Mouse (Mus musculus): ENCODE measurements around the gene Zan. TPM values are rescaled to one million over a fixed set of nuclear protein-coding genes. Genes with fewer than 3 reads are reported as not detected.

The Zan gene
- total RNA-seq, 2 experiments from 2014 or later: 0.02 to 0.03 TPM

DNA sequence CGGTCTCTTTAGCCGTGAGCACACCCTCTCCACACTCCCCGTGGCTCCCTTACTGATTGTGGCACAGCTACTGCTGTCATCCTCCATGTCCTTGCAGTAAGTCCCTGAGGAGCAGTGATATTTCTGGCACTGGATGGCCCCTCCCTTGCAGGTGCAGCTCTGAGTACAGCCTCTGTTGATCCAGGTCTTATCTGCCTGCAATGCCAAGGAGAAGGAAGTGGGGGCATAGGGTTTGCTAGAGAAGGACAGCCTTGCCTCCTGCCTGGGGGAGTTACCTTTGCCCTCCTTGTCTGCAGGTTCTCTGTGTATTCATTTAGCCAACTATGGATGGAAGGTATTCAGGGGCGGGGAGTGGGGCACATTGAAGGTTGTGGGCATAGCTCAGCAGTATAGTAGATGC lies 57.0 kb downstream of the Zan start:
- DNase-seq: no peak
- intact Hi-C loops (cut with DNase I): no loop called here

DNA sequence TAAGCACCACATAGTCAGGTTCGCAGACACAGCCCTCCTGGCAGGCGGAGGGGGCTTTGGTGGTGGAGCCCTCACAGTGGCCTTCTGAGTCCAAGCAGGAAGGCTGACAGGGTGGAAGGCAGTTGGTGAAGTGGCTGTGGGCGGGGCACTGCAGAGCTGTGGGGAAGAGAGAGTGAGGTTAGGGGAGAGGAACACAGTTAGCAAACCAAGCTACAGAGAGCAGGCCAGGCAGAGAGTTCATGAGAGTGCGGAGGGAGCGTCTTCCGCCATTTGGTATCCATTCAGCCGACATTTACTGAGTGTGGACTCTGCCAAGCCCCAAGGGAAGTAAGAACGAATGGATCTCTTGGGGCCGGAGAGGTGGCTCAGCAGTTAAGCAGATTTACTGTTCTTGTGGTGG lies 57.8 kb downstream of the Zan start:
- intact Hi-C loops (cut with DNase I): no loop called here
- DNase-seq: no peak

DNA sequence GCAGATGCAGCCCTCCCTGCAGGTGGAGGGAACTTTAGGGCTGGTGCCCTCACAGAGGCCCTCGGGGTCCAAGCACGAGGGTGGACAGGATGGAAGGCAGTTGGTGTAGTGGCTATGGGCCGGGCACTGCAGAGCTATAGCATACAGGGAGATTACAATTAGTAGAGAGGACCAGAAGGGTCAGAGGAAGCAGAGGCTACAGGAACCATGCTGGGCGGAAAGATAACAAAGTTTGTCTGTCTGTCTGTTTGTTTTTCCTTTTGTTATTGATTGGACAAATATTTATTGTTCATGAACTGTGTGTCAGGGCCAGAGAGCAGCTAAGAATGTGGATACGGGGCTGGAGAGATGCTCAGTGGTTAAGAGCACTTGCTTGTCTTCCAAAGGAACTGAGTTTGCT lies 62.6 kb downstream of the Zan start:
- no peak for DNase-seq
- intact Hi-C loops (cut with DNase I): no loop called here

DNA sequence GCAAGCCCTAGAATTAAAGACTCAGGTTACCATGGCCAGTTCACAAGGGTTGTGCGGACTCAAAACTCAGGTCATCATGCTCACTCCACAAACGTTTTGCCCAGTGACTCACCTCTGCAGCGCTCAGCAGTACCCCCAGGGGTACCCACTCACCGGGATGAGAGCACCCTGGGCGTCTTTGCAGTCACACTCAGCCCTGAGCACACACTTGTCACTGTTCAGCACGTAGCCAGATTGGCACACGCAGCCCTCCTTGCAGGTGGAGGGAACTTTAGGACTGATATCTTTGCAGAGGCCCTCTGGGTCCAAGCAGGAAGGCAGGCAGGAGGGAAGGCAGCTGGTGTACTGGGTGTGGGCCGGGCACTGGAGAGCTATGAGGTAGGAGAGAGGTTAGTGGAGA lies 65.6 kb downstream of the Zan start:
- intact Hi-C loops (cut with DNase I): no loop called here
- DNase-seq: no peak

DNA sequence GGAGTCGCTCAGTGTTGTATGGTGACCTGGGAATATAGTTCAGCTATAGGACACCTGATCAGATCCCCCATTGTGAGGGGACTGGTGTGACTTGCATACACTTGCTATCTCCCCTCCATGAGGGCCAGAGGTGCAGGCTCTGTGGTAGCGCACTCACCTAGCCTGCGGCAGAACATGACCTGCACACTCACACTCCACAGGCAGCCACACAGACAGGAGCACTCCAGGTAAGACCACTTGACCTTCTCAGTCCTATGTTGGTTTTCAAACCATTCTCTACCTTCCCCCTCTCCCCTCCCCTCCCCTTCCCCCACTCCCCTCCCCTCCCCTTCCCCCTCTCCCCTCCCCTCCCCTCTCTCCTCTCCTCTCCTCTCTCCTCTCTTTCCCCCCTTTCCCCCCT lies 66.3 kb downstream of the Zan start:
- DNase-seq: no peak
- intact Hi-C loops (cut with DNase I): no loop called here

DNA sequence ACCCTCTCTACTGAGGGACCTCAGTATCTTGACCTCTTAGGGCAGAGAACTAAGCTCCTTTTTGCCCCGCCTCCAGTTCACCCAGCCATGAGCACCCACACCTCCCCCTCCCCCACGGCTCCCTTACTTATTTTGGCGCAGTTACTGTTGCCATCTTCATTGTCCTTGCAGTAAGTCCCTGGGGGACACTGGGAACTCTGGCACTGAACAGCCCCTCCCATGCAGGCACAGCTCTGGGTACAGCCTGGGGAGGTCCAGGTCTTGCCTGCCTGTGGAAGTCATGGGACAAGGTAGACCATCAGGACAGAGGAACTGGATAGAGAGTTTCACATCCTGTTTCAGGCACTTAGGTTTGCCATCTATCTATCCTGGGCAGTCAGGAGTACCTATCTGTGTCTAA lies 66.8 kb downstream of the Zan start:
- no peak for DNase-seq
- intact Hi-C loops (cut with DNase I): no loop called here

DNA sequence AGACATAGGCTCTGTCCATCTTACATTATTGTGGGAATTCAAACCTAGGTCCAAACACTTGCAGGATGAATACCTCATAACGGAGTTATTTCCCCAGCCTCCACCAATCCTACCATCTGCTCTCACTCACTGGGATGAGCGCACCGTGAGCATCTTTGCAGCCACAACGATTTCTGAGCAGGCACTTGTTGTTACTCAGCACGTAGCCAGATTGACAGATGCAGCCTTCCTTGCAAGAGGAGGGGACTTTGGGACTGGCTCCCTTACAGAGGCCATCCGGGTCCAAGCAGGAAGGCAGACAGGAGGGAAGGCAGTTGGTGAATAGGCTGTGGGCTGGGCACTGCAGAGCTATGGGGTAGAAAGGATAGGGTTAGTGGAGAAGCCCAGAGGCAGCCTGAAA lies 67.4 kb downstream of the Zan start:
- intact Hi-C loops (cut with DNase I): no loop called here
- DNase-seq: no peak

DNA sequence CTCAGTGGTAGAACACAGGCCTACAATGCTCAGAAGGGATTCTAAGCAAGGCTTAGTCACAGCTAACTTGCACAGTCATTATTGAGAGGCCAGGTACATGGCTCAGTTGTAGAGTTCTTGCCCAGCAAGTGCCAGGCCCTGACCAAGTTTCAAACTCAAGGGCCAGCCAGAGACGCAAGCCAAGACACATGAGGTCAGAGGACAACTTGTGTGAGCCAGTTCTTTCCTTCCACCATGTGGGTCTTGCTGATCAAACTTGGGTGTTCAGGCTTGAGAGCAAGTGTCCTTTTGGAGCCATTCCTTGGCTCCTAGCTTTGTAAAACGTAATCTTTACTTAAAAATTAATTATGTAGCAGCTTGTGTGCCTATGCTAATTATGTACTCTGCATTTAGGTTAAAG lies 72.8 kb downstream of the Zan start:
- DNase-seq: no peak
- intact Hi-C loops (cut with DNase I): no loop called here

DNA sequence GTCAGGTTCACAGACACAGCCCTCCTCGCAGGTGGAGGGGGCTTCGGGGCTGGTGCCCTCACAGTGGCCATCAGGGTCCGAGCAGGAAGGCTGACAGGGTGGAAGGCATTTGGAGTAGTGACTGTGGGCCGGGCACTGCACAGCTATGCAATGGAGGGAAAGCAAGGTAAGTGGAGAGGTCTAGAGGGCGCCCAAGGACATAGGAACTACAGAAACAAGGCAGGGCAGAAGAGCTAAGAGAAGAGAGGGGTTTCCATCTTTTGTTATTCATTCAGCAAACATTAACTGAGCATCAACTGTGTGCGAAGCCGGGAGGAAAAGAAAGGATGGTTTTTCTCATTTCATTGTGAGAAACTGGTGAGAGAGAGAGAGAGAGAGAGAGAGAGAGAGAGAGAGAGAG lies 82.4 kb downstream of the Zan start:
- intact Hi-C loops (cut with DNase I): no loop called here
- no peak for DNase-seq

DNA sequence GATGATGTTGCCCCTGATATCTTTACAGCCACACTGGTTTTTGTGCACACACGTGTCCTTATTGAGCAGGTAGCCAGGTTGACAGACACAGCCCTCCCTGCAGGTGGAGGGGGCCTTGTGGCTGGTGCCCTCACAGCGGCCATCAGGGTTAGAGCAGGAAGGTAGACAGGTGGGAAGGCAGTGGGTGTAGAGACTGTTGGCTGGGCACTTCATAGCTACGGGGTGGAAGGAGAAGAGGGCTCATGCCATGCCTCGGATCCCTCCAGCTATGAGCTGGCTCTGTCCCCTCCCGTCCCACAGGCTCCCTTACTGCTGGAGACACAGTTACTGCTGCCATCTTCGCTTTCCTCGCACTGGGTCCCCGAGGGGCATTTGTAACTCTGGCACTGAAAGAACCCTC lies 85.2 kb downstream of the Zan start:
- intact Hi-C loops (cut with DNase I): no loop called here
- no peak for DNase-seq

DNA sequence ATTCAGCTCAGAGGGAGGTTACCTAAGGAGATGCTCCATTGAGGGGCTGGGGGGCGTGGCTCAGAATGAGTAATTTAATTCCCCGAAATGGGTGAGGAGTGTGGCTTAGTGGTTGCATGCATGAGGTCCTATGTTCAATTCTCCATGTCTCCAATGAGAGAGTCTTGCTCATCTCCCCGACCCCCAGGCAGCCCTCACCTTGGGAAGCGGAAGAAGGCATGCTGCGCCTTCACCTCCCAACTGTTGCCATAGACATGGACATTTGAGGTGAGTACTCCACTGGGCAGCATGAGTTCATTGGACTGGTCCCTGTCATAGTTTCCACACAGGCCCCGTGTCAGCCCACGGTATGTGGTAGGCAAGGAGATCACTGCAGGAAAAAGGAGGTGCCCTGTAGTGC lies 90.2 kb downstream of the Zan start:
- DNase-seq: no peak
- intact Hi-C loops (cut with DNase I): no loop called here

DNA sequence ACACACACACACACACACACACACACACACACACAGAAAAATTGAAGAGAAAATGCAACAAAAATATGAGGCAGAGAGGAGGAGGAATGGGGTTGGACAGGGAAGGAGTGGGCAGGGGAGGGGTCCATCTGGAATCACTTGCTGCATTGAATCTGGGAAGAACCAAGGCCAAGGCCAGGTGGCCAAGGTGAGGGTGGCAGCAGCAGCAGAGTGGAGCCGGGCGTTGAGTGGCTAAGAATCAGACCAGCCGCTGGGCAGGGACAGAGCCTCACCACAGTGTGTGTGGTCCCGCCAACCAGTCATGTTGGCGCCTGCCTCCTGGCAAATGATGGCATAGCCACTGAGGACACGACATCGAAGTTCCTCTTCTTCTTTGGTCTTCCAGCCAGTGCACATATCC lies 93.4 kb downstream of the Zan start:
- intact Hi-C loops (cut with DNase I): loop anchor here (2.0 kb wide), 1 partner anchor 49 kb away; no protein-coding TSS in a partner anchor
- no peak for DNase-seq

DNA sequence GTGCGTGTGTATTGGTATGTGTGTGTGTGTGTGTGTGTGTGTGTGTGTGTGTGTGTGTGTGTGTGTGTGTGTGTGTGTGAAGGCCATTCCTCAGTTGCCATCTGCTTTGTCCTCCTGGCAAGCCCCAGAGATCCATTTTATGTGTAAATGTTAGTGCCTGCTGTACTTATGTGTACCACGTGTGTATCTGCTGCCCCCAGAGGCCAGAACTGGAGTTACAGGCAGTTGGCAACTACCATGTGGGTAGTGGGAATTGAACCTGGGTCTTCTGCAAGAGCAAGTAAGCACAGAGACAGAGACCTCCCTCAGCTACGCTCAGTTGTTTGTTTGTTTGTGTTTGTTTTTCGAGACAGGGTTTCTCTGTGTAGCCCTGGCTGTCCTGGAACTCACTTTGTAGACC lies 95.7 kb downstream of the Zan start:
- intact Hi-C loops (cut with DNase I): no loop called here
- DNase-seq: peak; percentile 28 to 50

DNA sequence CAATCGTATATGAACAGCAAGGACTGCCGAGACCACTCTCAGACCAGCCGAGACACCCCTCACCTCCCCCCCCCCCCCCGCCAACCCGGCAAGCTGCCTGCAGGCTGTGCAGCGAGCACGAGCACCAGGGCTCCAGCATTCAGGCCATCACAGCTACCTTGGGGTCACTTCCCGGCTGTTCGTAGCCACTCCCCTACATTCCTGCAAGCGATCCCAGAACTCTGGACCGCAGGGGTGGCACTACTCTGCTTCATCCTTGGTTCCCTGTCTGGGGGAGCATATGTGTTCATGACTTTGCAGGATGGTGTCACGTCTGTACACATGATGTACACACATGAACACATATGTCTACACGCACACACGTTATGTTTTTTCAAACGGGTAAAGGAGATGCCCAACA lies 99.3 kb downstream of the Zan start:
- no peak for DNase-seq
- intact Hi-C loops (cut with DNase I): loop anchor here (5.0 kb wide), 1 partner anchor 85 kb away; the partner anchor contains the start of gene Ufsp1

DNA sequence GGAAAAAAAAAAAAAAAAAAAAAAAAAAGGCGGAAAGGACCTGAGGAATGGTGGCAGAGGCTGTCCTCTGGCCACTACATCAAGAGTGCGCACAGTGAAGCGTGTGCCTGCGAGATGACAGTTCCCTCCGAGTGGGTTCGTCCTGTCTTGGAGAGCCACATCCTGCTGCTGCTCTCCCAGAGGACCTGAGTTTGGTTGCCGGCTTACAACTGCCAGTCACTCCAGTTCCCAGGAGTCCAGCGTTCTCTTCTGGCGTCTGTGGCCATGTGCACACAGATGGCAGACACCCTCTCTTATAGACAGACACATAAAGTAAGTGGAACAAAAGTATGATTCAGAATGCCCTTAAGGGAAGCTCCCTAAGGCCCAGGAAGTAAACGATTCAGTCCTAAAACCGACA lies 99.7 kb downstream of the Zan start:
- no peak for DNase-seq
- intact Hi-C loops (cut with DNase I): loop anchor here (5.0 kb wide), 1 partner anchor 85 kb away; the partner anchor contains the start of gene Ufsp1

DNA sequence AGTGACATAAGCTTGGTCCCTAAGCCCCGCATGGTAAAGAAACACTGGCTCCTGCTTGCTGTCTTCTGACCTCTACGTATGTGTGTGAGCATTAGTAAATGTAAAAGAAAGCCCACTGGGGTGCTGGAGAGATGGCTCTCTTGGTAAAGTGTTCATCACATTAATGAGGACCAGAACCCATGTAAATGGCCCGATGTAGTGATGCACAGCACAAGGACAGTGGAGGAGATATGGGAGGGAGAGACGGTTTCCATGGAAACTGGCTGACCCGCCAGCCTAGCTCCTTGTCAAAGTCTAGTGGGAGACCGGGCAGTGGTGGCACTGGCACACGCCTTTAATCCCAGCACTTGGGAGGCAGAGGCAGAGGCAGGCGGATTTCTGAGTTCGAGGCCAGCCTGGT lies 100.1 kb downstream of the Zan start:
- intact Hi-C loops (cut with DNase I): loop anchor here (5.0 kb wide), 1 partner anchor 84 kb away; the partner anchor contains the start of gene Ufsp1
- DNase-seq: no peak

DNA sequence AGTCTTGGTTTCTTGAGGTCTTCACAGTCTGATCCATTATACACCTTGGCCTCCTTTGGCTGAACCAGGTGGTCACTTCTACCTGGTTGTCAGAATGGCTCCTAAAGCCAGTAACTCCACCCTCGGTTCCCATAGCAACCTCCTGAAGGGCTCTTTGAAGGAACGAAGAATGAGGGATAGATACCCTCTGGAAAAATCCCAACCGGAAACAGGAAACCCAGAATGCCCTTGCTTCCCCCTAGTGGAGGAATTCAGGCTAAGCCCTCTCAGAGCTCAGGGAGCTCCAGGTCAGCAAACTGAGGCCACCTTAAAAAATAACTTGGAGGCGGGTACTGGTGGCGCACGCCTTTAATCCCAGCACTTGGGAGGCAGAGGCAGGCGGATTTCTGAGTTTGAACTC lies 100.7 kb downstream of the Zan start:
- no peak for DNase-seq
- intact Hi-C loops (cut with DNase I): loop anchor here (5.0 kb wide), 1 partner anchor 84 kb away; the partner anchor contains the start of gene Ufsp1

DNA sequence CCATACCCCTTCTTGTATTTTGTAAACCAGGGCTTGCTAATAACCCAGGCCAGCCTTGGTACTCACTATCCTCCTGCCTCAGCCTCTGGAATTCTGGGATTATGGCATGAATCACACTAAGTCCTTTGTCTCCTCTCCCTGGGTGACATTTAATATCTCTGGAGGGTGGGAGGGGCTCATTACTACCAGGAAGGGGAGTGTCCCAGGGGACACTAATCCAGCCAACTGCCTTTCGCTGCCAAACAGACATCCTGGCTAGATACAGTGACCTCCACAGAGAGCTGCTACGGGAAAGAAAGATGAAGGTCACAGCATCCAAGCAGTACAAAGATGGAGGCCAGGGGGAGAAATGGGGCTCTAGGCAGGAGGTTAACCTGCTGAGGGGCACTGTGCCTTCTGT lies 101.2 kb downstream of the Zan start:
- intact Hi-C loops (cut with DNase I): loop anchor here (5.0 kb wide), 1 partner anchor 83 kb away; the partner anchor contains the start of gene Ufsp1
- DNase-seq: peak in 1 of 2 experiments; percentile 37

DNA sequence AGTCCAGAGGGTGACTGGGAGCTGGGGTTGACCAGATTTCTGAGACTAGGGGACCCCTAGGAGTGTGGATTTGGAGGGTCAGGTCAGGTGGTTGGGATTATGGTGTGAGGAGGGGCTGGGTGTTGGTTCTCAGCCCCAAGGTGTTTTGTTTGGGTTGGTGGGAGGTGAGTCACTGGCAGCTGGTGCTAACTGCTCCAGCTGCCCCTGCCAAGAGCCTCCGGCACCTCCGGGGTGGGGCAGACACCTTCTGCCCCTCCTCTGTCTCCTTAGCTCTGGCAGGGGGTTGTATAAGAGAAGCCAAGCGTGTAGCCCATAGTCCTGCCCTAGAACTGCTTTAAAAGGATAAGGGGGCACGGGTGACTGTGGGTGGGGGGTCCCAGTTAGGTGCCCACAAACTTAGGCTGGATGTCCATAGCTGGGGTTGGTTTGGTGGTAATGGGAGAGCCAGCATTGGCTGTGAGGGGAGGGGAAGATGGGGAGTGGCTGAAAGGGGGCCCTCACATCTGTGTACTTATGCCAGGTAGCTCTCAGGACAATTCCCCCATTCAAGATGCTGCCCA lies 102.3 kb downstream of the Zan start:
- intact Hi-C loops (cut with DNase I): loop anchor here (5.0 kb wide), 1 partner anchor 82 kb away; the partner anchor contains the start of gene Ufsp1
- DNase-seq: no peak

DNA sequence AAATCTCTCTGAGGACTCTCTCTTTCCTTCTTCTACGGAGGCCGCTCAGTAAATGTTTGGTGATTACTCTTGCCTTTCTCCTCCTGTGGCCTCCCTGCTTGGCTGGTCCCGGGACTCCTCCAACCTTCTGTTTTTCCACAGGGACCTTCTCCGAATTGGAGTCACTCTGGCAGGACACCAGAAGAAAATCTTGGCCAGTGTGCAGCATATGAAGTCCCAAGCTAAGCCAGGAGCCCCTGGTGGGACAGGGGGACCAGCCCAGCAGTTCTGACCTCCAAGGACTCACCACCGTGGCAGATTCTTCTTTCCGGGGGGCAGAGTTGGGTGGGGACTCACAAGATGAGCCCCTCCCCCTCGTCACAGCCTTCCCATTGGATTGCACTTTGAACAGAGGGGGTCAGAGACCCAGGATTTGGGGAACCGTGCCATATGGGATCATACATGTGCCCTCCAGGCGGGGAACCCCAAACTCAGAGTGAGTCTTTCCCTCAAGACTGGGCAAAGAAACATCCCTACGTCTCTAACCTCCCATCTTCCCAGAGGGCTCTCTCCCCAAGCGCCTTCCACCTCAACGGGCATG lies 103.4 kb downstream of the Zan start:
- DNase-seq: no peak
- intact Hi-C loops (cut with DNase I): no loop called here

DNA sequence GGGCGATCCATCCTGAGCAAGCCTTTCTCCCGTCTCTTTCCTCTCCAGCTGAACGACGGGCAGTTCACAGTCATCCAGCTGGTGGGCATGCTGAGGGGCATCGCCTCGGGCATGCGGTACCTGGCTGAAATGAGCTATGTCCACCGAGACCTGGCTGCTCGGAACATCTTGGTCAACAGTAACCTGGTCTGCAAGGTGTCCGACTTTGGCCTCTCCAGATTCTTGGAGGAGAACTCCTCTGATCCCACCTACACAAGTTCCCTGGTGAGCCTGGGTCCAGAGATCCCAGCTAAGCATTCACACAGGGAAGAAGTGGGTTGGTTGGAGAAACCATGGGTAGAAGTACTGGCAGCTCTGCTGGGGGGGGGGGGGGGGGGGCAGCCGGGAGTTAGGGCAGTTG lies 107.2 kb downstream of the Zan start:
- intact Hi-C loops (cut with DNase I): no loop called here
- no peak for DNase-seq

DNA sequence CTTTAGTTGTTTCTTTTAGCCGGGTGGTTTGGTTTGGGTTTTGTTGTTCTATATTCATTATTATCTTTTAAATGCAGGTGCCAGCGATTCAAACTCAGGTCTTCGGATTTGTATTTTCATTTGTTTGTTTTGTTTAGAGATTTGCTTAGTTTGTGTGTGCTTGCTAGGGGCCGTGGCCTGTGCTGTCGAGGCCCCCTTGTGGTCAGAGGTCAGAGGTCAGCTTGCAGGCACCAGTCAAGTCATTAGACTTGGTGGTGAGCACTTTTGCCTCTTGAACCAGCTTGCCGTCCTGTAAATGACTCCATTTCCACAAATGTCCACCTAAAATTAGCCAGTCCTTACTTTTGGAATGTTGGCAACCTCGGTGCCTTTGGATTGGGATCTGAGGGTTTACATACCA lies 118.5 kb downstream of the Zan start:
- intact Hi-C loops (cut with DNase I): no loop called here
- DNase-seq: no peak

DNA sequence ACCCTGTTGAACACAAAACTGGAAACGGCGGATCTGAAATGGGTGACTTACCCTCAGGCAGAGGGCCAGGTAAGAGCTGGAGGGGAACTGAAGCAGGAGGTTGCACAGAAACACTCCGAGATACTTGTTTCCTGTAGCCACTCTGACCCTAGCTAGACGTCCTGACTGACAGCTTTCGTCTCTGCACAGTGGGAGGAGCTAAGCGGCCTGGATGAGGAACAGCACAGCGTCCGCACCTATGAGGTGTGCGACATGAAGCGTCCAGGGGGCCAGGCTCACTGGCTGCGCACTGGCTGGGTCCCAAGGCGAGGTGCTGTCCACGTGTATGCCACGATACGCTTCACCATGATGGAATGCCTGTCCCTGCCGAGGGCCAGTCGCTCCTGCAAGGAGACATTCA lies 122.8 kb downstream of the Zan start:
- intact Hi-C loops (cut with DNase I): no loop called here
- DNase-seq: no peak

Data from gastrocnemius, postnatal 36 days (tissue).